Comparison of ENCODE assay signal across 8 mouse cellular contexts in the genomic region with DNA sequence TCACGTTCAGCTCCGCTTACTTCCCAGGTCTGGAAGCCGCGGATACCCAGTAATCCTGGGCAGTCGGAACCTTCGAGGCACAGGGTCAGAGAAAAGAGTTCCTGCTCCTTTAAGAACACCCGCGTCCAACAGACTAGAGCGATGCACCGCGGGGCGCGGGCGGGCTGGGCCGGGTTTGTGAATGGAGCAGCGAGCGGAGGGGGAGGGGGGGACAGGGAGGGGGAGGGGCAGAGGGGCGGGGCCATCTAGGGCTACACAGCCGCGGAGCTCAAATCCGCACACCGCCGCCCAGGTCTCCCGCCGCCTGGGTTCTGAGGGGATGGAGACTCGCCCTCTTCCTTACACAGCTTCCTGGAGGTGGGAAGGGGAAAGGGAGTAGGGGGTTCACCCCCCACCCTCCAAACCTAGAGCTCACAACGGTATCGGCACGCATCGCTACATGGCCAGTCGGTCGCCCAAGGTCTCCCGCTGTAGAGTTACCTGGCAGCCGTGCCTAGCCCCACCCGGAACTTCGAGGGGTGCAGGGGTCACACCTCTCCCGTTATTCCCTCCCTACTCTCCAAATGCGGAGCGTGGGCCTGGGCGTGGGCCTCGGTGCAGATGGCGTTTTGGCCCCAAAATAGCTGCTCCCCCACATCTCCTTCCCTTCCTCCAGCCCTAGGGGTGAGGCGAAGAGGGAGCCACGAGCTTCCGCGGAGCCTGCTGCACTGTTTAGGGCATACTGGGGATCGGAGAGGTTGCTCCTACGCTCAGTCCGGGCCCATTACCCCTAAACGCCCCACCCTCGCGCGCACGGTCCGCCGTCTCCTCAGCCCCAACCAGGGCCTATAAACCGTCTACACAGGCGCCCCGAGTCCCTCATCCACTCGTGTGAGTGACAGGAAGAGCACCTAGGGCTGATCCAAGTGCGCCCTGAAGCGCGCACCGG. TPM values are rescaled to one million over a fixed set of nuclear protein-coding genes. Genes with fewer than 3 reads are reported as not detected.
A peak's percentile ranks its signal among the peaks of the same experiment; 100 is the strongest.
DNase-seq lines count a peak whose midpoint lies in the region; ATAC-seq and TF ChIP-seq lines count a peak whose summit lies in the region.

No protein-coding gene starts in this region.

- H3K9ac ChIP-seq in heart, embryonic 13.5 days, result peak overlapping the region; percentile 69
- no peak overlapping the region for H3K9ac ChIP-seq in stomach, embryonic 15.5 days

- DNase-seq in 3T3-L1 (ENCODE audit: low read depth, low spot score), result peak; percentile 53
- peak; percentile 83 to 87 for DNase-seq in cerebellum, postnatal 36 days
- peak; percentile 60 to 69 for DNase-seq in layer of hippocampus, adult 8-10 months (ENCODE audit: low spot score in 2 of 2)
- DNase-seq in mesoderm, embryonic 11.5 days (ENCODE audit: low read depth, low spot score), result peak; percentile 85
- no peak for DNase-seq in urinary bladder, adult 2 months (ENCODE audit: low spot score)

- ATAC-seq in heart, embryonic 13.5 days (ENCODE audit: extremely low read depth, insufficient number of reproducible peaks, low FRiP score, low TSS enrichment), result peak; percentile 19; the same call in 1 of the 2 replicates
- peak; percentile 14 for ATAC-seq in stomach, embryonic 15.5 days (ENCODE audit: insufficient read depth, low FRiP score, low read depth)

- no peaks in the 10 kb centered on the region for H3K9me3 ChIP-seq in E14TG2a.4 (ENCODE audit: low read length)
- no peaks in the 10 kb centered on the region for H3K9me3 ChIP-seq in heart, embryonic 13.5 days
- no peaks in the 10 kb centered on the region for H3K9me3 ChIP-seq in stomach, embryonic 15.5 days

- H3K36me3 ChIP-seq in E14TG2a.4 (ENCODE audit: insufficient read depth, low read length), result no peaks in the 10 kb centered on the region
- no peaks in the 10 kb centered on the region for H3K36me3 ChIP-seq in heart, embryonic 13.5 days
- no peaks in the 10 kb centered on the region for H3K36me3 ChIP-seq in stomach, embryonic 15.5 days

- H3K4me1 ChIP-seq in E14TG2a.4 (replicated peaks; ENCODE audit: low read depth, low read length), result peaks cover 84% of the 10 kb centered on the region
- peaks cover 61% of the 10 kb centered on the region for H3K4me1 ChIP-seq in heart, embryonic 13.5 days
- H3K4me1 ChIP-seq in stomach, embryonic 15.5 days, result peaks cover 31% of the 10 kb centered on the region

- no peak overlapping the region for H3K27ac ChIP-seq in heart, embryonic 13.5 days (replicated peaks)
- no peak overlapping the region for H3K27ac ChIP-seq in stomach, embryonic 15.5 days

- peak overlapping the region; percentile 82 for H3K4me2 ChIP-seq in heart, embryonic 13.5 days
- H3K4me2 ChIP-seq in stomach, embryonic 15.5 days, result peak overlapping the region; percentile 92

- TF ChIP-seq CTCF in E14TG2a.4 (conservative IDR thresholded peaks at IDR 0.05; ENCODE audit: low read length), result no peak

- peak overlapping the region; percentile 96 for H3K4me3 ChIP-seq in E14TG2a.4 (replicated peaks; ENCODE audit: low read length)
- peak overlapping the region; percentile 53 for H3K4me3 ChIP-seq in heart, embryonic 13.5 days
- peak overlapping the region; percentile 46 for H3K4me3 ChIP-seq in stomach, embryonic 15.5 days (replicated peaks)

- WGBS in heart, embryonic 13.5 days, result 1% methylated on average over 54 of the region's 64 CpGs
- WGBS in stomach, embryonic 15.5 days, result under 1% methylated on average over 63 of the region's 64 CpGs

- no peaks in the 10 kb centered on the region for H3K27me3 ChIP-seq in E14TG2a.4 (ENCODE audit: insufficient read depth, low read length)
- H3K27me3 ChIP-seq in heart, embryonic 13.5 days (replicated peaks), result peaks cover 12% of the 10 kb centered on the region
- peaks cover 22% of the 10 kb centered on the region; the same call in 1 of the 2 replicates for H3K27me3 ChIP-seq in stomach, embryonic 15.5 days (replicated peaks)

RNA-seq across cellular contexts. Expression of a gene that starts 0.7 kb away (rescaled TPM):
- polyA plus RNA-seq in heart, embryonic 13.5 days (2015; fragmentation: Nextera tagmentation; extraction: Ambion mirVana), result 0.39 and 0.40 TPM in 2 replicates
- 100 to 1,000 TPM; 219 to 265 (median 239) TPM for total RNA-seq in layer of hippocampus, adult 8-10 months (2022)
- 1.1 TPM in 2 replicates for polyA plus RNA-seq in stomach, embryonic 15.5 days (2015; fragmentation: Nextera tagmentation; extraction: Ambion mirVana)
- 0.44 and 0.47 TPM in 2 replicates for polyA plus RNA-seq in urinary bladder, adult 2 months (2012; rRNA removed)

RNA-seq across cellular contexts. Expression of a gene that starts 5.2 kb away (rescaled TPM):
- polyA plus RNA-seq in heart, embryonic 13.5 days (2015; fragmentation: Nextera tagmentation; extraction: Ambion mirVana), result 7.6 and 7.7 TPM in 2 replicates
- total RNA-seq in layer of hippocampus, adult 8-10 months (2022), result 10 to 100 TPM in 1 of 4 experiments, 1 to 10 TPM in 3; 4.6 to 10.5 (median 7.9) TPM
- 9.1 and 9.6 TPM in 2 replicates for polyA plus RNA-seq in stomach, embryonic 15.5 days (2015; fragmentation: Nextera tagmentation; extraction: Ambion mirVana)
- 14.9 and 17.1 TPM in 2 replicates for polyA plus RNA-seq in urinary bladder, adult 2 months (2012; rRNA removed)

RNA-seq across cellular contexts. Expression of a gene that starts 18.1 kb away (rescaled TPM):
- 1.5 and 2.1 TPM in 2 replicates for polyA plus RNA-seq in heart, embryonic 13.5 days (2015; fragmentation: Nextera tagmentation; extraction: Ambion mirVana)
- total RNA-seq in layer of hippocampus, adult 8-10 months (2022), result 1 to 10 TPM; 2.1 to 6.9 (median 2.6) TPM
- polyA plus RNA-seq in stomach, embryonic 15.5 days (2015; fragmentation: Nextera tagmentation; extraction: Ambion mirVana), result 1.4 and 2.0 TPM in 2 replicates
- polyA plus RNA-seq in urinary bladder, adult 2 months (2012; rRNA removed), result 7.7 and 11.7 TPM in 2 replicates

RNA-seq across cellular contexts. Expression of a gene that starts 30.7 kb away (rescaled TPM):
- polyA plus RNA-seq in heart, embryonic 13.5 days (2015; fragmentation: Nextera tagmentation; extraction: Ambion mirVana), result 2.8 and 3.3 TPM in 2 replicates
- total RNA-seq in layer of hippocampus, adult 8-10 months (2022), result under 1 TPM; 0.47 to 0.93 (median 0.56) TPM
- polyA plus RNA-seq in stomach, embryonic 15.5 days (2015; fragmentation: Nextera tagmentation; extraction: Ambion mirVana), result 10.4 and 12.2 TPM in 2 replicates
- polyA plus RNA-seq in urinary bladder, adult 2 months (2012; rRNA removed), result 4.8 and 7.4 TPM in 2 replicates

RNA-seq across cellular contexts. Expression of a gene that starts 54.6 kb away (rescaled TPM):
- polyA plus RNA-seq in heart, embryonic 13.5 days (2015; fragmentation: Nextera tagmentation; extraction: Ambion mirVana), result 1.7 and 2.3 TPM in 2 replicates
- 100 to 1,000 TPM in 3 of 4 experiments, 10 to 100 TPM in 1; 92.1 to 120 (median 112) TPM for total RNA-seq in layer of hippocampus, adult 8-10 months (2022)
- 7.6 and 8.3 TPM in 2 replicates for polyA plus RNA-seq in stomach, embryonic 15.5 days (2015; fragmentation: Nextera tagmentation; extraction: Ambion mirVana)
- 4.5 and 5.3 TPM in 2 replicates for polyA plus RNA-seq in urinary bladder, adult 2 months (2012; rRNA removed)

Comparison
In these comparisons a context has a peak if more than half of its experiments do, and no peak if none do; other contexts are left out.
1. H3K4me3 ChIP-seq: peak in every context shown above with its lines; median percentile 96 in E14TG2a.4; 53 in heart, embryonic 13.5 days; 46 in stomach, embryonic 15.5 days.